Mouse (Mus musculus) layer of hippocampus, postnatal 25 days (tissue): Measurements from ENCODE around the gene Stx11. TPM values are rescaled to one million over a fixed set of nuclear protein-coding genes. Genes with fewer than 3 reads are reported as not detected.

ENCODE experiments used
- DNase-seq, 2 experiments: peaks; one replicate each; pipeline ENCODE4 v3.0.0; 2022; ENCODE audit warnings: mixed read lengths in 2 of 2, low spot score in 1 of 2; ENCODE audit errors: extremely low spot score in 1 of 2
- total RNA-seq, 2 experiments: library from RNA; stranded (reverse); gene quantifications; 2 replicates each; pipeline ENCODE4 v1.2.3; 2021

Stx11 gene
- total RNA-seq, 2 experiments from 2014 or later: 0.22 TPM; not detected in 1

DNA sequence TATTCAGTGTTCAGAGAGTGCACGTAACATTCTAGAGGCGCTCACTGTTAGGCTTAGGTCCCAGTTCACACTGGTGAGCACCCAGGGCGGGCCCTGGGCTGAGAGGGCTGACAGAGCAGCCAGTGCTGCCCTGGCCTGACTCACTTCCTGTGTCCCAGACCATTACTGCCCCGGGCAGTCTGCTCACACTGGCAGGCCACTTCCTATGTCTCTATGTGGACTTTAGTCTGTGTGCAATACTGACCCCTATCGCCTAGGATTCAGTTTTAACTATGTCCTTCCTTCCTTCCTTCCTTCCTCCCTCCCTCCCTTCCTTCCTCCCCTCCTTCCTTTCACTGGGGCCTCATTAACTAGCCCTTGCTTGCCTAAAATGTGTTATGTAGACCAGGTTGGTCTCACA lies 44.8 kb downstream of the Stx11 start:
- DNase-seq: no peak

- DNase-seq: no peak
Measured at GRCm38 (mm10) chr10:12917626-12918025, 46.5 kb downstream of the Stx11 start.

DNA sequence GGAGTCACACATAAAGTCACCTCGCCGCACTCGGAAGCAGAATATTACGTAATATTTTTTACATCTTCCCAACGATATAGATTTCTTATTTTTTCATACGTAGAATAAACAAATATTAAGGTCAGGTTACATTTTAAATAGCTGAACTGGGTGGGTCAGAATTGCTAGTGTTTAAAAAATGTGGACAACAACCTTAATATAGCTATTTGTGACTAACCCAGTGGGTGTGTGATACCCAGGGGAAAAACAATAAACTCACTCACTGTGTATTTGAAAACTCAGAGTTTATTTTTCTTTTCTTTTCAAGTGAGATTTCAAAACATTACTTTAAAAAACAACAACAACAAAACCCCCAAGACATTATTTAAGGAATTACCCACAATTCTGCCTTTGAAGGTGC lies 47.7 kb downstream of the Stx11 start:
- no peak for DNase-seq

- DNase-seq: no peak
Measured at GRCm38 (mm10) chr10:12915826-12916225, 48.3 kb downstream of the Stx11 start.

GRCm38 (mm10) chr10:12914203-12914602 lies 49.9 kb downstream of the Stx11 start:
- no peak for DNase-seq

- peak in 1 of 2 experiments; percentile 8 for DNase-seq
Measured at GRCm38 (mm10) chr10:12911981-12912530, 52.0 kb downstream of the Stx11 start.

DNA sequence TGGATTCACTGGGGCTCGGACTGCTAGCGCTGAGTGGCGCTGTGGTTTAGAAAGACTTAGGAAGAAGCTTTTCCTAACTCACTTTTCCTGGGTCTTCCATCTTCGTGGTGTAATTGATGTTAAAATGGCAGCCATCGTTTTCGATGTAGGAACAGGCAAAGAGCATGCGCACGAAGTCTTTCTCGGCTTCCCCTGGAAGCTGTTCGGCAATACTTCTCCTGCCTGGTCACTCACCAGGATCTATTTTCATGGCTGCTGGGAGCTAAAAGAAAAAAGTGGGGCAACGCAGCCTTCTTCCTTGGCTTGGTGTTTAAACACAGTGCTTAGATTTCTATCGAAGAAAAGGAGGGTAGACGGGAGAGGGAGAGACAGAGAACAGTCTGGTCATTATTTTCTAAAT lies 52.6 kb downstream of the Stx11 start:
- no peak for DNase-seq

GRCm38 (mm10) chr10:12909891-12910290 lies 54.2 kb downstream of the Stx11 start:
- no peak for DNase-seq

- no peak for DNase-seq
Measured at GRCm38 (mm10) chr10:12909179-12909578, 54.9 kb downstream of the Stx11 start.

GRCm38 (mm10) chr10:12904140-12904528 lies 60.0 kb downstream of the Stx11 start:
- no peak for DNase-seq

- no peak for DNase-seq
Measured at GRCm38 (mm10) chr10:12903440-12904139, 60.5 kb downstream of the Stx11 start.

DNA sequence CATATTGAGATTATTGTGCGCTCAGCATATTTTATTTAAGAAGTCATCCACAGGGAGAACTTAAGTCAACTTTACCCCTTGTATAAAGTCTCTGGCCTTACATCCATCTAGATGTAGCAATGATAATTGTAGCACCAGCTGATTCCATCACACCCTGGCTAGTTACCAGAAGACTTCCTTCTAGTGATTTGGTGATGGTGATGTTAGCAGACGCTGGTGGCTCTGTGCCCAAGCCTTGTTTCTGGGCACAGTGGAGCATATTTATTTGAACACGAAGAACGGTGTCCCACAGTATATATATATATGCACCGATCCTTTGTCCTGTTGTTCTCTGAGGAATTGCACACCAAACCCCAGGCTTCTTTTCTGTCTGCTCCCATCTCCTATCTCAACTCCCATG lies 64.2 kb downstream of the Stx11 start:
- DNase-seq: no peak

DNA sequence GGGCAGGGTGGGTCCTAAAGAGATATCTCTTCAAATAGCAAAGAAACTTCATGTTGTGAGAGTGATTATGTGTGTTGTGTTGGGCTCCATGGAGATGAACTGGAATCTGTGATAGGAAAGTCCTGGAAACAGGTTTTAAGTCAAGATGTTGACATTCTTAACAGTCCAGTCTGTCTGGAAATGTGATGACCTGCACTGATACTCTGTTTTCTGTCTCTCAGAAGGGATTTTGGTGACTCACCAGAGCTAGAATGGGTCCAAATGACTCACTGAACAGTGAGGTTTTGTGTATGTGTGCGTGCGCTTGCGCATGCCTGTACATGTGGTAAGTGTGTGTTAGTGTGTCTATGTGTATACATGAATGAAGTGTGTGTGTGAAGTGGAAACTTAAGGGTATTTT lies 70.8 kb downstream of the Stx11 start:
- DNase-seq: no peak

DNA sequence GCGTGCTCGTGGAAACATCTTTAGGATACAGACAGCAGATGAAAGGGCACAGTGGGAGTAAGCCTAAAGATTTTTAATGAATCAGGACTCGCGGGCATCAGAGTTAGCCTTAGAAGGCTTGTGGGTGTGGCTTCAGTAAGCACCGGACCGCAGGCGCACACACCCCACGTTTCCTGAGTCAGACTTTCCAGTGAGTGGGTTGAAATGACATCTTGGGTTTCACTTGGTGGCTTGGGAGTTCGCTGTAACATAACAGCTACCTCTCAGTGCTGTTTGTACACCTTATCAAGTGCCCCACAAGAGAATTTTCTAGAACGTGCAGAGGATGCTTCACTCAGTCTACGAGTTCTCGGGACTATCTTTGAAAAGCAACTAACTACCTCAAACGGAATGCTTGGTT lies 75.7 kb downstream of the Stx11 start:
- no peak for DNase-seq

Other genes with a start within 250 kb of the Stx11 start
- 10 to 100 TPM; 38.3 to 42.6 TPM for gene Utrn, start 94.9 kb downstream of the Stx11 start, total RNA-seq
- 1 to 10 TPM; 9.3 to 9.8 TPM for gene Sf3b5, start 41.0 kb upstream of the Stx11 start, total RNA-seq
- 10 to 100 TPM; 17.5 to 19.9 TPM for gene Plagl1, start 96.2 kb upstream of the Stx11 start, total RNA-seq
- gene Zc2hc1b, start 213.7 kb upstream of the Stx11 start, total RNA-seq: not detected
- 10 to 100 TPM; 20.4 to 22.4 TPM for gene Ltv1, start 228.9 kb upstream of the Stx11 start, total RNA-seq